Mouse (Mus musculus) liver, adult 2 months (tissue): ENCODE data around the gene Mycl. TPM values are rescaled to one million over a fixed set of nuclear protein-coding genes. Genes with fewer than 3 reads are reported as not detected.

Experiments
- DNase-seq: peaks from one replicate; pipeline ENCODE4 v3.0.0-alpha.2; 2011; ENCODE audit warnings: low read depth, low spot score; ENCODE audit errors: extremely low read depth
- H3K27ac ChIP-seq: fragments of 200-500 bp; replicated peaks from 2 replicates; pipeline ENCODE4 v1.5.1; 2012; ENCODE audit warnings: low read depth, mild to moderate bottlenecking, control low read depth, inconsistent platforms, low read length; ENCODE audit not compliant: insufficient read depth
- H3K27me3 ChIP-seq: fragments of 200-500 bp; 2 replicates; pipeline ENCODE4 v1.6.1; 2012; ENCODE audit warnings: mild to moderate bottlenecking, moderate library complexity, low read length, inconsistent platforms; ENCODE audit not compliant: control insufficient read depth, insufficient read depth
- H3K36me3 ChIP-seq: fragments of 200-500 bp; 2 replicates; pipeline ENCODE4 v1.6.1; 2012; ENCODE audit warnings: low read length, inconsistent platforms; ENCODE audit not compliant: control insufficient read depth, insufficient read depth
- H3K4me1 ChIP-seq: fragments of 200-500 bp; 2 replicates; pipeline ENCODE4 v1.6.1; 2011; ENCODE audit warnings: low read length; ENCODE audit not compliant: control insufficient read depth, insufficient read depth
- H3K4me3 ChIP-seq: fragments of 200-500 bp; 2 replicates; pipeline ENCODE4 v1.5.1; 2011; ENCODE audit warnings: low read depth, mild to moderate bottlenecking, control low read depth, low read length, moderate library complexity; ENCODE audit not compliant: insufficient read depth
- H3K79me2 ChIP-seq: fragments of 200-500 bp; 2 replicates; pipeline ENCODE4 v1.6.1; 2012; ENCODE audit warnings: inconsistent platforms, mild to moderate bottlenecking, low read length, moderate library complexity; ENCODE audit not compliant: control insufficient read depth, insufficient read depth
- H3K9ac ChIP-seq: fragments of 200-500 bp; 2 replicates; pipeline ENCODE4 v1.6.1; 2012; ENCODE audit warnings: low read depth, mild to moderate bottlenecking, control low read depth, inconsistent platforms, low read length
- CTCF ChIP-seq: fragments of 200-500 bp; IDR thresholded peaks from 2 replicates; pipeline ENCODE4 v1.5.1; 2011; ENCODE audit warnings: low read depth, low read length, control low read depth
- POLR2A ChIP-seq: fragments of 200-500 bp; IDR thresholded peaks from 2 replicates; pipeline ENCODE4 v1.6.1; 2011; ENCODE audit warnings: low read length, control low read depth; ENCODE audit not compliant: insufficient read depth; ENCODE audit errors: extremely low read depth
- WGBS: fragments of 180-500 bp; shearing (Covaris S2); methylation state at CpG from one replicate; pipeline ENCODE4 v1.1.7; 2018; 5-methylcytosine and 5-hydroxymethylcytosine counted together
- polyA plus RNA-seq: library from polyadenylated mRNA; depleted of rRNA; stranded (reverse); fragments of >200 nt; gene quantifications from 2 replicates; pipeline ENCODE4 v1.2.3, GENCODE M21; 2012
- total RNA-seq: library from RNA; depleted of rRNA; stranded (reverse); fragments of >200 nt; gene quantifications from 2 replicates; pipeline ENCODE4 v1.2.3, GENCODE M21; 2014

Mycl gene
- total and polyA plus RNA-seq, 2 experiments = 3.3 to 7.0 TPM

GRCm38 (mm10) chr4:123013346-123013945 is 18.0 kb downstream of the Mycl start:
- Histone ChIP-seq H3K4me3 (no peak overlapping the region), H3K36me3 (no peaks in the 10 kb centered on the region), H3K27me3 (no peaks in the 10 kb centered on the region), H3K27ac (no peak overlapping the region), H3K79me2 (peaks cover 9% of the 10 kb centered on the region; the same call in 1 of the 2 replicates), H3K9ac (no peak overlapping the region), H3K4me1 (peaks cover 8% of the 10 kb centered on the region; the same call in 1 of the 2 replicates)
- 73% methylated on average over 5 of the region's 5 CpGs for WGBS
- TF ChIP-seq POLR2A = no peak
- TF ChIP-seq CTCF = no peak
- DNase-seq = no peak

- Histone ChIP-seq H3K27ac (no peak overlapping the region), H3K79me2 (peaks cover 11% of the 10 kb centered on the region; the same call in 1 of the 2 replicates), H3K27me3 (no peaks in the 10 kb centered on the region), H3K9ac (no peak overlapping the region), H3K36me3 (no peaks in the 10 kb centered on the region), H3K4me1 (peaks cover 13% of the 10 kb centered on the region), H3K4me3 (no peak overlapping the region)
- TF ChIP-seq CTCF = no peak
- TF ChIP-seq POLR2A = no peak
- WGBS = 73% methylated on average over 3 of the region's 3 CpGs
- DNase-seq = no peak
Measured at GRCm38 (mm10) chr4:123013949-123014406, 18.5 kb downstream of the Mycl start.

GRCm38 (mm10) chr4:123014501-123015282 is 19.2 kb downstream of the Mycl start:
- 54% methylated on average over 7 of the region's 7 CpGs for WGBS
- Histone ChIP-seq H3K36me3 (no peaks in the 10 kb centered on the region), H3K9ac (no peak overlapping the region), H3K27ac (no peak overlapping the region), H3K27me3 (no peaks in the 10 kb centered on the region), H3K79me2 (peaks cover 11% of the 10 kb centered on the region; the same call in 1 of the 2 replicates), H3K4me1 (peaks cover 17% of the 10 kb centered on the region), H3K4me3 (no peak overlapping the region)
- TF ChIP-seq CTCF = no peak
- no peak for TF ChIP-seq POLR2A
- DNase-seq = no peak

- Histone ChIP-seq H3K27me3 (no peaks in the 10 kb centered on the region), H3K36me3 (no peaks in the 10 kb centered on the region), H3K27ac (peak within 1 kb of the TSS; percentile 80), H3K9ac (peak within 1 kb of the TSS; percentile 94), H3K79me2 (peaks cover 18% of the 10 kb centered on the region; the same call in 1 of the 2 replicates), H3K4me1 (peaks cover 14% of the 10 kb centered on the region), H3K4me3 (peak within 1 kb of the TSS; percentile 93)
- TF ChIP-seq CTCF (no peak), POLR2A (peak; percentile 84; the same call in 1 of the 2 replicates)
- under 1% methylated on average over 34 of the region's 34 CpGs for WGBS
- peak; percentile 82 for DNase-seq
Measured at GRCm38 (mm10) chr4:123016451-123016957, 21.1 kb downstream of the Mycl start, which contains the start of gene Trit1. TSS of gene Trit1 (plus strand) at chr4:123016597.

GRCm38 (mm10) chr4:123021591-123021990 is 26.1 kb downstream of the Mycl start:
- Histone ChIP-seq H3K27ac (no peak overlapping the region), H3K4me3 (no peak overlapping the region), H3K9ac (no peak overlapping the region), H3K79me2 (peaks cover 18% of the 10 kb centered on the region; the same call in 1 of the 2 replicates), H3K36me3 (no peaks in the 10 kb centered on the region), H3K27me3 (no peaks in the 10 kb centered on the region), H3K4me1 (peaks cover 31% of the 10 kb centered on the region)
- no peak for TF ChIP-seq CTCF
- no peak for TF ChIP-seq POLR2A
- 45% methylated on average over 3 of the region's 3 CpGs for WGBS
- DNase-seq = peak; percentile 76
